Mouse (Mus musculus): ENCODE data around the gene Sgms1. TPM values are rescaled to one million over a fixed set of nuclear protein-coding genes. Genes with fewer than 3 reads are reported as not detected.

The Sgms1 gene
- polyA plus RNA-seq, 1 experiment from 2014 or later = 14.3 TPM

Other genes starting within 250 kb of the Sgms1 start
- gene Rpl9-ps6, start 76.9 kb upstream of the Sgms1 start, polyA plus RNA-seq (2016; fragmentation: Nextera tagmentation; extraction: Ambion mirVana) = 59.1 and 67.7 TPM in 2 replicates
- 76.4 and 78.8 TPM in 2 replicates for gene Minpp1, start 96.1 kb upstream of the Sgms1 start, polyA plus RNA-seq (2016; fragmentation: Nextera tagmentation; extraction: Ambion mirVana)
- 0.56 and 2.3 TPM in 2 replicates for gene Papss2, start 206.1 kb upstream of the Sgms1 start, polyA plus RNA-seq (2016; fragmentation: Nextera tagmentation; extraction: Ambion mirVana)

Measured in limb, embryonic 10.5 days (tissue).